Mouse (Mus musculus) lung, postnatal 0 days (tissue): ENCODE measurements at regions not wholly inside any gene's neighbourhood (a gene's known extent, or its start where the extent isn't known, plus 50 kb on each side); places are given as distances from the start of the nearest gene placed in this dataset.

Source experiments
- CTCF ChIP-seq: IDR thresholded peaks from 2 replicates; pipeline ENCODE4 v1.5.1; 2016; ENCODE audit warnings: antibody characterized with exemption, mild to moderate bottlenecking
- EP300 ChIP-seq: IDR thresholded peaks from 2 replicates; pipeline ENCODE4 v1.6.1; 2016; ENCODE audit warnings: antibody characterized with exemption, mild to moderate bottlenecking, control low read depth

DNA sequence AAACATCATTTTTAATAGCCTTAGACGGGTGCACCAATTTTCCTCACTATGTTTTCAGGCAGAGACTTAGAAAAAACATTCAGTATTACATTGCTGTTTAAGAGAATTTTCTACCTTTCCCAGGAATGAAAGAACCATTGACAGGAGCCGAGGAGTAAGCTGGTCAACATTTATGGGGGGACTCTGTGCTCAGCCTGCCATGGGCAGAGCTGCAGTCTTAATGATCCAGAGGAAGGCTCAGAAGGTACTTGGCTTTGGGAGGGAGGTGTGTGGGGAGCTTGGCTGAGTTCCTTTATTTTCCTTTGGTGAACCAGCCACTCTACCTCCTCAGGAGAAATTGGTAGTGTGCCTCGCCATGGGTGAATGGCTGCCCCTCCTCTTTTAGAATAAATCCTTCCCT is 333.1 kb upstream of the Pou3f3 start:
- TF ChIP-seq CTCF = no peak
- no peak for TF ChIP-seq EP300
